Mouse (Mus musculus) cerebellum, adult 9-11 months (tissue): ENCODE results near the gene Gpx5.
"Not testable (repeated sequence)": the region's sequence is repeated elsewhere in the genome, so short reads cannot be mapped to it uniquely, and the experiment has no call there.

ENCODE experiments used
- DNase-seq: peaks from one replicate; pipeline ENCODE4 v3.0.0; 2022

The Gpx5 gene

DNA sequence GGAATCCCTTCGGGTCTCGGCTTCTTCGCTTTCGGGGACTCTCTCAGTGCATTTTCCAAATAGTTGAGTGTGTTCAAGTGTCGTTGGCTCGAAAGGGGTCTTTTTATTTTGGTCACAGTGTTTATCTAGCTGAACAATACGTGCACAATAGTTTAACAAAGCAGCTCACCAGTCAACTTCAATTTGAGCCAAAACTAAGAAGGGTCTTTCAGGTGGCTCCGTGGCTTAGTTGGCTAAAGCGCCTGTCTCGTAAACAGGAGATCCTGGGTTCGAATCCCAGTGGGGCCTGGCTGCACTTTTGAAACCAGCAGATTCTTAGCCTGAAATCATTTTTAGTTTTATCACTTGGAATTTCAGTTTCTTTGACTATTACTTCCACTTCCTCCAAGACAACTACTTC lies 28.2 kb downstream of the Gpx5 start:
- no peak for DNase-seq

DNA sequence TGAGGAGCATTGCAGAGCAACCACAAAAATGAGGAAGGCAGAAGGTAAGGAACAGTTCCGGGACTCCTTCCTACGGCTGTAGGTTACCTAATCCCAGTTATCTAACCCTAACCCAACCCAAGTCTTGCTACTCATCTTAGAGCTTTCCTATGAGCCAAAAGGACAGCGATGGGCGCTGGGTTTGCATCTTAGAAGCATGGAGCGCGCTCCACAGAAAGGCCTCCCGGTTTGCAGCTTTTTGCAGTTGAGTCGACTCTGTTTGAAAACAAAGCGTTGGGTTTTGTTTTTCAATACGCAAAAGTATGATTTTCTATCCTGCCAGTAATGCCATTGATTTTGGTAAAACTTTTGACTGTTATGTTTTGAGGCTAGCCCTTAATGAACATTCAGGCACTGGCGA lies 28.6 kb downstream of the Gpx5 start:
- no peak for DNase-seq

- DNase-seq, result no peak
These were observed 29.6 kb downstream of the Gpx5 start for GRCm38 (mm10) chr13:21262787-21263461.

- no peak for DNase-seq
These were observed 32.2 kb downstream of the Gpx5 start for GRCm38 (mm10) chr13:21260289-21260688.

DNA sequence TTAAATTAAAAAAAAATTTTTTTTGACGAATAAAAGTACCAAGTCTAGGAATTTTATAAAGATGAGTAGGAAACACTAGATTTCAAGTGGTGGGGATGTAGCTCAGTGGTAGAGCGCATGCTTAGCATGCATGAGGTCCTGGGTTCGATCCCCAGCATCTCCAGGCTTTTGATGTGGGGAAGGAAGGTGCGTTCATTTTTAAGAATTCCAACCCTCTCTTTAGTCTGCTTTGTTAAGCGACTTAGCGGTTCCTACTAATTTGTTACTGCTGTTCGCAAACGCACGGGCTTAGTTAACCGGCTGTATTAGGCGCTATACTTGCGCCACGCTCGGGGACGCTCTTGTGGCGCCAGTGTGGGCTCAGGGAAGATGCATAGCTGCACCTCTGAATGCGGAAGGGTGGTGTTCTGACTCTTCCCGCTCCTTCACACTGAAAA lies 32.8 kb downstream of the Gpx5 start:
- DNase-seq, result peak; percentile 66

- DNase-seq, result peak; percentile 18
These were observed 33.3 kb downstream of the Gpx5 start for GRCm38 (mm10) chr13:21259171-21259631.

GRCm38 (mm10) chr13:21258524-21258923 lies 34.0 kb downstream of the Gpx5 start:
- peak; percentile 15 for DNase-seq

DNA sequence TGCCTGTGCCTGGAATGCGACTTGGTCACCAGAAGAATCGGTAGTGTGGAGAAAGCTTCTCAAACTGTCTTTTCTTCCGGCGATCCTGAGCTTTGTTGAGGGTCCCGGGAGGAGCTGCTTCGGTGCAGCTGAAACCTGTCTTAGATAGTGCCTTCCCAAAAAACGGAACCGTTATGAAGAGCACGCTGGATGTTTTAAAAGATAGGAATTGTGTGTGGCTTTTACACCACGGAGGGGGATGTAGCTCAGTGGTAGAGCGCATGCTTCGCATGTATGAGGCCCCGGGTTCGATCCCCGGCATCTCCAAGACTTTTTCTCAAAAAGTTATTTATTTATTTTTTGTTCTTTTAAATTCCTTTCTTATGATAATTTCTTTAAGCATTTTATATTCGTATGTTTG lies 38.5 kb downstream of the Gpx5 start:
- DNase-seq, result peak; percentile 44

- peak; percentile 18 for DNase-seq
These were observed 39.0 kb downstream of the Gpx5 start for GRCm38 (mm10) chr13:21253569-21253968.

DNA sequence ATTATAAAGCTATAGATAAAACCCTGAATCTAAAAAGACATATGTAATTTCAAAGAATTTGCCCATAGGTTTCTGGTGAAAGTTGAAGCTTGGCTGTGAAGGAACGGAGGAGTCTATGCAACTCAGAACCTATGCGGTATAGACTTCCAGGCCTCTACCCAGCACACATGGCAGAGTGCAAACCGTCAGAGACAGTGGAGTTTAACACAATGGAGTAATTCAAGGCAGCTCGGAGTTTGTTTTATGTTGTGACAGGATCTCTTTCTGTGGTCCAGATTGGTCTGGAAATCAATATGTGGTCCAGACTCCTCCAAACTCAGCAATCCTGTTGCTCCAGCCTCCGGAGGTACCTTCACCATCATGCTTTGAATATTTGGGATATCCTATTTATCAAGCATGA lies 39.5 kb downstream of the Gpx5 start:
- no peak for DNase-seq

DNA sequence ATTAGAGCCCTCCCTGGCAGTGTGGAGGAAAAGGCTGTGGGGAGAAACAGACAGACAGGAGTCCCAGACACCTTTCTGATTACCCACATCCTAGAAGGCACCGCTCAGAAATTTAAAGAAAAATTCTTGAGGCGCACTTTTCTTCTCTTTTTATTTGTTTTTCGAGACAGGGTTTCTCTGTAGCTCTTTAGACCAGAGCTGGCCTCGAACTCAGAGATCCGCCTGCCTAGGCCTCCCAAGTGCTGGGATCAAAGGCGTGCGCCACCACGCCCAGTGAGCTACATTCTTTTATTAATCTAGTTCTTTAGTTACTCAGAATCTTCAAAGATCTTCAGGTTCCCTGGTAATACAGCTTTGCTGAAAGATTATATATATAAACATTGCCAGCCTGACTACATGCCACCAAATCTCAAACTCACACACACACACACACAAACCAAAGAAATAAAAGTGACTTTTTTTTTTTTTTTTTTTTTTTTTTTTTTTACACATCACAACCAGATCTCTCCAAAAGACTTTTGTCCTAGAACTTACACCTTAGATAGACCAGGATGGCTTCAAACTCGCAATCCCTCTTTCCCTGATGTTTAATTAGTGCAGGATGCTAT lies 42.4 kb downstream of the Gpx5 start:
- DNase-seq, result no peak

DNA sequence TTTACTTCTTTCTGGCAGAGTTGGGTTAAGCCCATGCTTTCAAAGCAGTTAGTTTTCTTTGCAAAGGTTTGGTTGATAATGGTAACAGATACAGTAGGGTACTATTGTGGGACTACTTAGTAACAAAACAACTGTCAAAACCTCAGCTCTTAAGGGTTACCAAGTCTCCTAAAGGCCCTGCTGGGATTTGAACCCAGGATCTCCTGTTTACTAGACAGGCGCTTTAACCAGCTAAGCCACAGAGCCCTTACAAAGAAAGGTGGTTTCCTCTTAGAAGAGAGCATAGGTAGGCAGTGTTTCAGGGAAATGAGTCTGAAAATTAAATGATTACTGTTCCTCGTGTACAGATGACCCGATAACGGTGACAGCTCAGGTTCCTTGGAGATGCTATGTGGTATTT lies 43.5 kb downstream of the Gpx5 start:
- no peak for DNase-seq

DNA sequence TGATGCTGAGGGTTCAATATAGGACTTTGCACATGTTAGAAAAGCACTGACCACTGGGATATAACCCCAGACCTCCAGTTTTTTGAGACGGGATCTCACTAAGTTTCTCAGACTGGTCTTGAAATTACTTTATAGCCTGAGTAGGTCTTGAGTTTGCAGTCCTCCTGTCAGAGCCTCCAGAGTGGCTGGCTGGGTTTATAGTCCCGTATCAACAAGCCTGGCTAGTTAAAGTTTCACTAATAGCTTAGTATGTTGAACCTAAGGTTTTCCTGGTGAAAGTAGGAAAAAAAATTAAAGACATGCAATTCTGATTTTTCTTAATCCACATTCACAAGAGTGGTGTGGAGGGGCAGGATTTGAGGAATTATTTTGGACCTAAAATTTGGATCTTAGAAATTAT lies 46.3 kb downstream of the Gpx5 start:
- DNase-seq, result no peak

- DNase-seq, result not testable (repeated sequence)
These were observed 47.6 kb downstream of the Gpx5 start for GRCm38 (mm10) chr13:21244967-21245366.

- no peak for DNase-seq
These were observed 48.4 kb downstream of the Gpx5 start for GRCm38 (mm10) chr13:21244089-21244488.

DNA sequence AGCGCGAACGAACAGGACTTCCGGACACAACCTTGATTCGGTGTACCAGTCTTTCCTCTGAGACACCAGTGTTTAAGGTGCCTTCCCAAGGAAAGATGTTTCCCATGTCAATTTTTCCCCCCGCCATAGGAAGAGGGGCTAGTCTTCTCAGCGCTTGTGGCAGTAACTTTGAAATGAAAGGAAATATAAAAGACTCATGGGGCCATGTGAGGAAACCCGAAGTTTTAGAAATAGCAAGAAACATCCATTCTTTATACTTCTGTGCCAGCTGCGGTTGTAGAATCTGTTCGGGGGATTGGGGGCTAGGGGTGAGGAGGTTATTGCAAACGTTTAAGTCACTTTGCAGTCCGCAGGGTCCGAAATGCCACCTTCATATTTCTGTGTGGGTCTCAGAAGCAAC lies 49.3 kb downstream of the Gpx5 start:
- DNase-seq, result no peak

DNA sequence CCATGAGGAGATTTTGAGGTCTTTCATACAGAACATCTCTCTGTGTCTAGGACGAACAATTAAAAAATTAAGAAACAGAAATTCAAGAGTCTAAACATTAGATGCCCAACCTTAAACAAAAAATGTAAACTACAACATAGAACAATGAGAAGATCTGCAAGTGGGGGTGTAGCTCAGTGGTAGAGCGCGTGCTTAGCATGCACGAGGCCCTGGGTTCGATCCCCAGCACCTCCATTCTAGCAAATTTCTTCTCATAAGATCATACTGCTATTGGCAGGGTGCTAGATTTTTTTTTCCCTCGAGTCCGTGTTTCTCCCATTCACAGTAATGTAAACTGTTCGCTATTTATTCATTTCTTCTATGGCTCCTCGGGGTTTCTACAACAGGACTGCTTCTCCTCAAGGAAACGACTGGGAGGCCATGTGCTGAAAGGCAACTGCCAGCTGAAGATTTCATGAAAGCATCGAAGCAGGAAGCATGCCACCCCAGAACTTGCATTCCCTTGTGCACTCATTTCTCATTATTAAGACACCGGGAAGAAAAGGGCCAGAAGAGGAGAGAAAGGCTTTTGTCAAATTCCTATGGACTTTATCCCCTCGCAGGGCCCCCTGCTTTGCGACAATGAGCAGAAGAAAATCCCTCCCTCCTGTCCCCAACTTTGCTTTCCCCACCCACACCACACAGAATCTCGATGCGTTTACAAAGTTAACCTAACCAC lies 50.0 kb downstream of the Gpx5 start:
- no peak for DNase-seq

- no peak for DNase-seq
These were observed 51.7 kb downstream of the Gpx5 start for GRCm38 (mm10) chr13:21240788-21241187.

- no peak for DNase-seq
These were observed 55.4 kb downstream of the Gpx5 start for GRCm38 (mm10) chr13:21237161-21237560.

DNA sequence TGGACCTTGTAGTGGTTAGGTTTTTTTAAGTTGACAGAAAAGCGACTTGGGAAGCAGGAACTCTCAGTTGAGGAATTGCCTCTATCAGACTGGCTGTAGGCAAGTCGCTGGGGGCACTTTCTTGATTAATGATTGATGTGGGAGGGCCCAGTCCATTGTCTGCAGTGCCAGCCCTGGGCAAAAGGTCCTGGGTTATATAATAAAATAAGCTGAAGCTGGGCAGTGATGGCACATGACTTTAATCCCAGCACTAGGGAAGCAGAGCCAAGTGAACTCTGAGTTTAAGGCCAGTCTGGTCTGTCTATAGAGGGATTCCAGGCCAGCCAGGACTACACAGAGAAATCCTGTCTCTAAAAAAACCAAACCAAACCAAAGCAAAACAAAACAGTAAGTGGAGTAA lies 55.8 kb downstream of the Gpx5 start:
- no peak for DNase-seq
